Comparison of ENCODE assay signal across 8 mouse cellular contexts in genomic region chr10:88502919-88503318, GRCm38 (mm10). TPM values are rescaled to one million over a fixed set of nuclear protein-coding genes. Genes with fewer than 3 reads are reported as not detected.
DNase-seq lines count a peak whose midpoint lies in the region; ATAC-seq lines count a peak whose summit lies in the region.

No protein-coding gene starts in this region.

- peak overlapping the region; percentile 87 for H3K4me2 ChIP-seq in kidney, embryonic 15.5 days
- H3K4me2 ChIP-seq in hindbrain, embryonic 16.5 days (ENCODE audit: low read length), result peak overlapping the region; percentile 75
- H3K4me2 ChIP-seq in midbrain, embryonic 16.5 days (ENCODE audit: low read length), result peak overlapping the region; percentile 89

- peak overlapping the region; percentile 88 for H3K27ac ChIP-seq in kidney, embryonic 15.5 days
- peak overlapping the region; percentile 76 for H3K27ac ChIP-seq in brown adipose tissue, adult 24 weeks (replicated peaks; ENCODE audit: low read depth, low read length)
- H3K27ac ChIP-seq in hindbrain, embryonic 16.5 days (ENCODE audit: low read depth, low read length), result peak overlapping the region; percentile 74; the same call in 1 of the 2 replicates
- peak overlapping the region; percentile 79 for H3K27ac ChIP-seq in midbrain, embryonic 16.5 days (ENCODE audit: low read length)

- H3K4me1 ChIP-seq in kidney, embryonic 15.5 days, result peaks cover 37% of the 10 kb centered on the region
- no peaks in the 10 kb centered on the region for H3K4me1 ChIP-seq in brown adipose tissue, adult 24 weeks (ENCODE audit: control insufficient read depth, insufficient read depth, insufficient read length, low read length)
- peaks cover 10% of the 10 kb centered on the region for H3K4me1 ChIP-seq in hindbrain, embryonic 16.5 days (ENCODE audit: control insufficient read depth, insufficient read depth, low read depth, low read length)
- H3K4me1 ChIP-seq in midbrain, embryonic 16.5 days (ENCODE audit: control insufficient read depth, insufficient read depth, low read length), result peaks cover 12% of the 10 kb centered on the region

- peak overlapping the region; percentile 85 for H3K4me3 ChIP-seq in kidney, embryonic 15.5 days (replicated peaks)
- peak overlapping the region; percentile 100 for H3K4me3 ChIP-seq in brown adipose tissue, adult 24 weeks (ENCODE audit: insufficient read depth, low read depth, low read length)
- H3K4me3 ChIP-seq in hindbrain, embryonic 16.5 days (ENCODE audit: low read length), result peak overlapping the region; percentile 78
- H3K4me3 ChIP-seq in midbrain, embryonic 16.5 days (ENCODE audit: low read depth, low read length), result peak overlapping the region; percentile 86

- WGBS in kidney, embryonic 15.5 days, result 32% methylated on average over 4 of the region's 4 CpGs
- 49% methylated on average over 4 of the region's 4 CpGs for WGBS in hindbrain, embryonic 16.5 days
- 47% methylated on average over 4 of the region's 4 CpGs for WGBS in midbrain, embryonic 16.5 days

- H3K27me3 ChIP-seq in kidney, embryonic 15.5 days, result no peaks in the 10 kb centered on the region
- no peaks in the 10 kb centered on the region for H3K27me3 ChIP-seq in hindbrain, embryonic 16.5 days (replicated peaks; ENCODE audit: control insufficient read depth, insufficient read depth, low read length)
- no peaks in the 10 kb centered on the region for H3K27me3 ChIP-seq in midbrain, embryonic 16.5 days (ENCODE audit: control insufficient read depth, insufficient read depth, low read depth, low read length)

- peak overlapping the region; percentile 75 for H3K9ac ChIP-seq in kidney, embryonic 15.5 days
- peak overlapping the region; percentile 90 for H3K9ac ChIP-seq in hindbrain, embryonic 16.5 days (ENCODE audit: low read depth, low read length)
- H3K9ac ChIP-seq in midbrain, embryonic 16.5 days (ENCODE audit: low read depth, low read length), result peak overlapping the region; percentile 89

- no peaks in the 10 kb centered on the region for H3K9me3 ChIP-seq in kidney, embryonic 15.5 days (replicated peaks)
- H3K9me3 ChIP-seq in hindbrain, embryonic 16.5 days (ENCODE audit: control insufficient read depth, low read length), result no peaks in the 10 kb centered on the region
- no peaks in the 10 kb centered on the region for H3K9me3 ChIP-seq in midbrain, embryonic 16.5 days (replicated peaks; ENCODE audit: control insufficient read depth, low read length, poor library complexity, severe bottlenecking)

- 0 out of 2 replicates have a peak, but pooled peaks have one; percentile 0 for ATAC-seq in kidney, embryonic 15.5 days (replicated peaks; ENCODE audit: low FRiP score)
- no peak for ATAC-seq in hindbrain, embryonic 16.5 days
- ATAC-seq in midbrain, embryonic 16.5 days, result peak; percentile 15; the same call in 1 of the 2 replicates

- H3K36me3 ChIP-seq in kidney, embryonic 15.5 days, result no peaks in the 10 kb centered on the region
- H3K36me3 ChIP-seq in hindbrain, embryonic 16.5 days (ENCODE audit: control insufficient read depth, insufficient read depth, low read length), result no peaks in the 10 kb centered on the region
- no peaks in the 10 kb centered on the region for H3K36me3 ChIP-seq in midbrain, embryonic 16.5 days (ENCODE audit: control insufficient read depth, insufficient read depth, low read length)

- DNase-seq in kidney, postnatal 36 days, result no peak
- DNase-seq in gastrocnemius, postnatal 25 days, result no peak
- no peak for DNase-seq in thymus, postnatal 14 days
- DNase-seq in lung, postnatal 14 days, result no peak

RNA-seq across cellular contexts. Expression of gene Chpt1, which starts 1.0 kb away (rescaled TPM):
- polyA plus RNA-seq in kidney, embryonic 15.5 days (2015; fragmentation: Nextera tagmentation; extraction: Ambion mirVana), result 42.5 and 55.4 TPM in 2 replicates
- 1,269 and 2,124 TPM in 2 replicates for polyA plus RNA-seq in brown adipose tissue, adult 24 weeks (2012; ENCODE audit: insufficient read depth, insufficient read length, missing spikeins)
- 9.1 and 11.6 TPM in 2 replicates for polyA plus RNA-seq in hindbrain, embryonic 16.5 days (2015; fragmentation: Nextera tagmentation; extraction: Ambion mirVana)
- polyA plus RNA-seq in midbrain, embryonic 16.5 days (2015; fragmentation: Nextera tagmentation; extraction: Ambion mirVana), result 7.7 and 8.0 TPM in 2 replicates
- 100 to 1,000 TPM; 102 to 103 TPM for total RNA-seq in gastrocnemius, postnatal 25 days (2021)

RNA-seq across cellular contexts. Expression of gene Sycp3, which starts 43.5 kb away (rescaled TPM):
- 0.23 and 0.24 TPM in 2 replicates for polyA plus RNA-seq in kidney, embryonic 15.5 days (2015; fragmentation: Nextera tagmentation; extraction: Ambion mirVana)
- 13.5 and 43.7 TPM in 2 replicates for polyA plus RNA-seq in brown adipose tissue, adult 24 weeks (2012; ENCODE audit: insufficient read depth, insufficient read length, missing spikeins)
- polyA plus RNA-seq in hindbrain, embryonic 16.5 days (2015; fragmentation: Nextera tagmentation; extraction: Ambion mirVana), result 0.55 and 0.59 TPM in 2 replicates
- polyA plus RNA-seq in midbrain, embryonic 16.5 days (2015; fragmentation: Nextera tagmentation; extraction: Ambion mirVana), result 0.51 and 0.72 TPM in 2 replicates
- not detected for total RNA-seq in gastrocnemius, postnatal 25 days (2021)

Comparison
In these comparisons a context has a peak if more than half of its experiments do, and no peak if none do; other contexts are left out.
1. RNA of gene Chpt1, which starts 1.0 kb away (polyA plus RNA-seq): 1,269 to 2,124 TPM in brown adipose tissue, adult 24 weeks; 42.5 to 55.4 TPM in kidney, embryonic 15.5 days, 9.1 to 11.6 TPM in hindbrain, embryonic 16.5 days and 7.7 to 8.0 TPM in midbrain, embryonic 16.5 days; every median in the first group is over 10 times any median in the second.
2. Peak in every context shown above with its lines, with median percentiles within 50 percentile points of each other: H3K27ac ChIP-seq, H3K4me2 ChIP-seq, H3K4me3 ChIP-seq and H3K9ac ChIP-seq.